Mouse (Mus musculus) adrenal gland, postnatal 4 days (tissue): Measurements from ENCODE around the gene Gm44805. TPM values are rescaled to one million over a fixed set of nuclear protein-coding genes. Genes with fewer than 3 reads are reported as not detected.

Experiments
- DNase-seq, 2 experiments: peaks; one replicate each; pipeline ENCODE4 v3.0.0; 2021 to 2022; ENCODE audit warnings: low spot score in 2 of 2, mixed read lengths in 2 of 2
- total RNA-seq, 2 experiments: library from RNA; stranded (reverse); gene quantifications; 2 replicates each; pipeline ENCODE4 v1.2.3; 2021

Gene Gm44805
- total RNA-seq, 2 experiments from 2014 or later = 3.2 to 9.1 TPM

DNA sequence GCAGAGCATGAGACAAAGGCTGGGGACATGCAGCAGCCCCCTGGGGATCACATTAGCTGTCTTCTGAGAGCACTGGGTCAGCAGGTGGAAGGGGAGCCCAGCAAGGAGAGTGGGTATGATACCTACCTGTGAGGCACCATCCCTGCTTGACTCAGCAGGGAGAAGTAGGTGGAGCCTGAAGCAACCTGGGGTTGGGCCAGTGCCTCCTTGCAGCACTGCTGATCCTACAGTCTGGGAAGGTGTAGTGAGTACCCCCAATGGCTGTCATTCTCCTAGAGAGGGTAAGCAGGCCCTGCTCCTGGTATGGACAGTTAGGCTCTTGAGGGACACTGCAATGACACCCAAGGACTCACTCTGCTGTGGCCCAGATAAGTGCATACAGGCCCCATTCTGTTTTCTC, 48.9 kb downstream of the Gm44805 start:
- no peak for DNase-seq

DNA sequence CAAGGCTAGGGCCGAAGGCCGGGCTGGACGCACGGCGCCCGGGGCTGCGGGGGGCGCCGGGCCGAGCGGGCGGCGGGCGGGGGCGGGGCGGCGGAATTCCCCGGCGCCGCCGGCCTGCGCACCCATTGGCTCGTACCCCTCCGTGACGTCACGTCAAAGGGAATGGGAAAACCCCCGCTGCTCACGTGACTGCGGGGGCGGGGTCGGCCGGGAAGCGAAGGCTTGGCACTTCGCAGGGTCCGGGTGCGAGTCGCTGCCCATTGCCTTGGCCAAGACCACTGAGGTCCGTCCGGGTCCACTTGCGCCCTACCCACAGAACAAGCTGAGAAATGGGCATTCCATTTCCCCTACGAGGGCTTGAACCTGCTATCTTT, 51.9 kb downstream of the Gm44805 start, which contains the start of gene Relb:
Gene Relb (minus strand): TSS at position 78 of the 374 bp plus-strand sequence.
- DNase-seq = peak; percentile 80 to 82

DNA sequence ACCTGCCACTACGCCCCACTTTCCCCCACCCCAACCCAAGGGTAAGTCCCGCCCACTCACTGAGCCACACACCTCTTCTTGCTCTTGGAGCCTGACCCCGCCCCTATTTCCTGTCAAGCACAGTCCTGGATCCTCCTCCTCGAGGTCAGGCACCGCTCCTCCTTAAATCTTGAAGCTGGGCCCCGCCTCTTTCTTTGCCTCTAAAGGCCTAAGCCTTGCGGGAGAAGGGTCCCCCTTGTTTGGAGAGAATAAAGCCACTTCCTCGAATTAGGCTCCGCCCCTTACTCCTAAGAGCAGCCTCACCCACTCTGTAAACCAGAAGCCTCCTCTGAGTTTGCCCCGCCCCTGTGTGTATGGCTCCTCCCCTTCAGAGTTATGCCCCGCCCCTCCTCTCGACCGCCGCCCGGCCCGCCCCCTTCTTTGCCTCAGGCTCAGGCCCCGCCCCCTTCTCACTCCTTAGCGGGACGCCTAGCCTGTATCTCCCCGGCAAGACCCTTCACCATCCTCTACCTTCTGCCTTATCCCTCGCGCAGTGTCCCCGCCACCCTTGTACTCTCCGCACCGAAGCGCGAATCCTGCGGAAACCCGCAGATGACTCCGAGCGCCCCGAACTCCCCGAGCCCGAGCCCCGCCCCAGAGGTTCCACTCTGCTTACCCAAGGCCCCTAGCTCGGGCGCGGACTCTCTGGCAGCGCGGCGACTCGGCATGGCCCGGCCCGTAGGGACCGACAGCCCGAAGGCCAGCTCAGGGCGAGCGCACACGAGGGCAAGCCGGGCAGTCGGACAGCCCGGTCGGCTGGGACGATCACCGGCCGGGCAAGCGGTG, 52.5 kb downstream of the Gm44805 start:
- peak; percentile 88 to 91 for DNase-seq

DNA sequence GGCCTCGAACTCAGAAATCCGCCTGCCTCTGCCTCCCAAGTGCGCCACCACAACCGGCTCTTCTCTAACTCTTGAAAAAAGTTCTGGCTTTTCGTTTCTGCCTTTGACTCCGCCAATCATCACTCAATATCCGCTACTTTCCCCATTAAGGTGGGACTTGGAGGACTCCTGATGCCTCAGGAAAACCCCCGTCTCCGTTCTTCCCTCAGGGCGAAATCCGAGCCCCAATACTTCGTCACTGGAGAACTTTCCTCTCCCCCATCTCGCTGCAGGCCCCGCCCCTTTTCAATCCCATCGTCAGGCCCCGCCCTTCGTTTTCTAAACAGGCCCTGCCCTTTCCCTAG, 53.1 kb downstream of the Gm44805 start:
- no peak for DNase-seq

DNA sequence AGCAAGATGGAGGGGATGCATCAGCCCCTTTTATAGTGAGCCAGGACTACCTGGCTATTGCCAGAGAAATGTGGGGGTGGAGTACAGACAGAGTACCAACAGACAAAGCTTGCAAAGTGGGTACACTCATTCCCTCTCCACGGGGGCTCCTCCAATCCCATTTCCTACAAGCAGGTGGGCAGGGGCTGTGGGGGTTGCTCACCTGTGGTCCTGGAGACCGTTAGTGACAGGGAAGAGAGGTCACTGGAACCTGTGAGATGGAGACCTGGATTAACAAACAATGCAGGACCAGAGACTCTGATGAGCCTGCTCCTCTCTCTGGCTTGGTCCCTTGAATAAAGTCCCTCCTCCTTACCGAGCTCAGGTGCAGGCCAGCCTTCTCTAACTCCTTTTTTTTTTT, 53.5 kb downstream of the Gm44805 start:
- no peak for DNase-seq

DNA sequence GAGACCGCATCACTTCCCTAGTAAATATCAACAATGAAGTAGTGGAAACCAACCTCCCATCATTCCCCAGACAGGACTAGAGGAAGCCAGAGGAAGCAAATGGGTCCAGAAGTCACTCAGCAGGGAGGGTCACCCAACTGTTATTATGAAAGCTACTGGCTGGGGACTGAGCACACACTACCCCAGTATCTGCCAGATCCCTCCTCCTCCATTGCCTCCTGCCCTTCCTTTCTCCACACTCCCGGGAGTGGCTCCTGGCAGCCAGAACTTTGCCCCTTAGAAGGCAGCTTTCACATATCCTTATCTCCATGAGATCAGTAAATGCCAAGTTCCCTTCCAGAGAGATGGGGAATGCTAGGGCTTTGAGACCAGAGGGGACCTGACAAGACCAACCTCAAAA, 57.8 kb downstream of the Gm44805 start:
- DNase-seq = no peak

DNA sequence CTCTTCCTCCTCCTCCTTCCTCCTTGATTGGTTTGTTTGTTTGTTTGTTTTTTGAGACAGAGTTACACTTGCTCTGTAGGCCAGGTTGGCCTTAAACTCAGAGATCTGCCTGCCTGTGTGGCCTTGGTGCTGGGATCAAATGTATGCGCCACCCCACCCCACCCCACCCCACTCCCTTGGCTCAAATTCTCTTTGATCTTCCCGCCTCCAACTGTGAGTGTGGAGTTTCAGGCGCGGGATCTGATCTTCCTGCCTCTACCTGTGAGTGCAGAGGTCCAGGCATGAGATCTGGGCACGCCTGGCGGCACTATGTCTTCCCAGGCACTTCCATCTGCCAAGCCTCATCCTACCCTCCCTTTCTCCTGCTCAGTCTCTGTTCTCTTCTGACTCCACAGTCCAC, 59.0 kb downstream of the Gm44805 start:
- DNase-seq = no peak

Other genes starting within 250 kb of the Gm44805 start
- 10 to 100 TPM; 47.7 to 51.6 TPM for gene Mark4, start 222.6 kb downstream of the Gm44805 start, total RNA-seq
- 10 to 100 TPM; 26.7 to 28.7 TPM for gene Exoc3l2, start 218.1 kb downstream of the Gm44805 start, total RNA-seq
- 1 to 10 TPM; 7.7 to 8.1 TPM for gene Bloc1s3, start 173.1 kb downstream of the Gm44805 start, total RNA-seq
- 10 to 100 TPM; 67.0 to 76.7 TPM for gene Trappc6a, start 173.0 kb downstream of the Gm44805 start, total RNA-seq
- under 1 TPM; 0.17 to 0.28 TPM for gene Nkpd1, start 163.6 kb downstream of the Gm44805 start, total RNA-seq
- gene Ppp1r37, start 118.3 kb downstream of the Gm44805 start, total RNA-seq = 10 to 100 TPM; 66.7 to 67.1 TPM
- under 1 TPM; 0.25 to 0.39 TPM for gene Zfp296, start 104.1 kb downstream of the Gm44805 start, total RNA-seq
- 10 to 100 TPM; 67.0 to 68.8 TPM for gene Gemin7, start 103.8 kb downstream of the Gm44805 start, total RNA-seq
- gene Clasrp, start 76.9 kb downstream of the Gm44805 start, total RNA-seq = 10 to 100 TPM; 74.3 to 79.6 TPM
- gene Relb, start 52.0 kb downstream of the Gm44805 start, total RNA-seq = 10 to 100 TPM; 22.3 to 23.8 TPM
- gene Clptm1, start 16.4 kb downstream of the Gm44805 start, total RNA-seq = 100 to 1,000 TPM; 112 to 116 TPM
- 10 to 100 TPM in 1 of 2 experiments, 1 to 10 TPM in 1; 3.0 to 81.8 TPM for gene Apoc2, start 3.5 kb downstream of the Gm44805 start, total RNA-seq
- 100 to 1,000 TPM in 1 of 2 experiments, 10 to 100 TPM in 1; 82.0 to 218 TPM for gene Apoc4, start 56 bp upstream of the Gm44805 start, total RNA-seq
- gene Apoc1, start 11.2 kb upstream of the Gm44805 start, total RNA-seq = 100 to 1,000 TPM; 390 to 714 TPM
- gene Apoe, start 17.8 kb upstream of the Gm44805 start, total RNA-seq = 1,000 to 10,000 TPM in 1 of 2 experiments, 100 to 1,000 TPM in 1; 636 to 2,003 TPM
- 100 to 1,000 TPM; 137 to 139 TPM for gene Tomm40, start 34.0 kb upstream of the Gm44805 start, total RNA-seq
- 10 to 100 TPM; 72.0 to 80.6 TPM for gene Nectin2, start 69.1 kb upstream of the Gm44805 start, total RNA-seq
- gene Bcam, start 89.6 kb upstream of the Gm44805 start, total RNA-seq = 10 to 100 TPM; 59.8 to 84.7 TPM
- gene Cblc, start 115.4 kb upstream of the Gm44805 start, total RNA-seq = 1 to 10 TPM in 1 of 2 experiments, under 1 TPM in 1; 0.68 to 1.0 TPM
- 10 to 100 TPM in 1 of 2 experiments, 1 to 10 TPM in 1; 9.6 to 11.5 TPM for gene Bcl3, start 141.3 kb upstream of the Gm44805 start, total RNA-seq
- gene Gm19345, start 170.6 kb upstream of the Gm44805 start, total RNA-seq = not detected
- under 1 TPM in 1 of 2 experiments, not detected in 1; 0.20 TPM for gene Ceacam16, start 179.9 kb upstream of the Gm44805 start, total RNA-seq
- gene Ceacam19, start 206.5 kb upstream of the Gm44805 start, total RNA-seq = not detected
- gene Pvr, start 239.7 kb upstream of the Gm44805 start, total RNA-seq = 10 to 100 TPM; 21.6 to 22.0 TPM